Mouse (Mus musculus): Measurements from ENCODE around the gene Zfp131. TPM values are rescaled to one million over a fixed set of nuclear protein-coding genes. Genes with fewer than 3 reads are reported as not detected.

The Zfp131 gene
- polyA plus RNA-seq, 1 experiment from 2014 or later, result 41.7 TPM

DNA sequence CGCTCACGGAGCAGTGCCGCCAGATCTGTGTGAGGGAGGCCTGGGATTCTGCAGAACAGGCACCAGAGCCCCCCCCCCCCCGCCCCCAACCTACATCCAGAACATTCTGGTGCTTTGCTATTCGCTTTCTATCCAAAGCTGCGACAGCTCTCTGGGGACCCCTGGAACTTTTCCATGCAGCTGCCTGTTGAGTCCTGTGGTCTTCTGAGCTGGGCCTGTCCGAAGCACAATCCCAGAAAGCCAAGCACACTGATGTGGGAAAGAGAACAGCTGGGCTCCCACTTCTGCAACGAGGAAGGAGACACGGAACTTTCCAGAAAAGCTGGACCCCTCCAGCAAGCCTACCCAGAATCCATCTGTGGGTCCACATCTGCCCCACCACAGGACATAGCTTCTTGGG lies 19.3 kb upstream of the Zfp131 start:
- ATAC-seq (no peak), DNase-seq (ENCODE audit: low spot score) (no peak)
- Histone ChIP-seq H3K27me3 (replicated peaks; ENCODE audit: control insufficient read depth, insufficient read depth, low read length) (no peaks in the 10 kb centered on the region), H3K9ac (ENCODE audit: low read length) (no peak overlapping the region), H3K4me1 (ENCODE audit: control insufficient read depth, insufficient read depth, low read length) (no peaks in the 10 kb centered on the region), H3K9me3 (replicated peaks; ENCODE audit: control insufficient read depth, low read length) (no peaks in the 10 kb centered on the region), H3K36me3 (ENCODE audit: control insufficient read depth, insufficient read depth, low read length) (no peaks in the 10 kb centered on the region), H3K27ac (ENCODE audit: low read depth, low read length) (no peak overlapping the region), H3K4me2 (ENCODE audit: low read length) (no peak overlapping the region), H3K4me3 (ENCODE audit: low read depth, low read length) (no peak overlapping the region)
- 90% methylated on average over 9 of the region's 9 CpGs for WGBS

DNA sequence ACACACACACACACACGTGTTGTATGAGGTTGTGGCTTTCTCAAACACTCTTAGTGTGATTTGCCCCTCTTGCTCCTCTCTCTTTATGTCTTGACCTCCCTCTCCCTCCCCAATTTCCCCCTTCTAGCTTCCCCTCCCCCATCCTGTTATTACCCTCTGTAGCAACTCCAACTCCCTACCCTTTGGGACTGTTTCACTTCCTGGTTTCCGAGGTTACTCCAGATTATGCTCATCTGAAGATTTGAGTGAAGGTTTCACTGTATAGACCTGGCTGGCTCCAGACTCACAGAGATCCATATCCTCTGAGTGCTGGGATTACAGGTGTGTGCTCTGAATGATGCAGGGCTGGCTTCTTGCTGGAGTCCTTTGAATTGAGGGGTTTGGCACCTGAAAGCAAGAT lies 18.2 kb upstream of the Zfp131 start:
- H3K9ac ChIP-seq (ENCODE audit: low read length), result no peak overlapping the region
- H3K9me3 ChIP-seq (replicated peaks; ENCODE audit: control insufficient read depth, low read length), result no peaks in the 10 kb centered on the region
- no peak overlapping the region for H3K4me2 ChIP-seq (ENCODE audit: low read length)
- H3K36me3 ChIP-seq (ENCODE audit: control insufficient read depth, insufficient read depth, low read length), result no peaks in the 10 kb centered on the region
- no peak for DNase-seq (ENCODE audit: low spot score)
- no peak overlapping the region for H3K4me3 ChIP-seq (ENCODE audit: low read depth, low read length)
- no peaks in the 10 kb centered on the region for H3K4me1 ChIP-seq (ENCODE audit: control insufficient read depth, insufficient read depth, low read length)
- no peak for ATAC-seq
- no peaks in the 10 kb centered on the region for H3K27me3 ChIP-seq (replicated peaks; ENCODE audit: control insufficient read depth, insufficient read depth, low read length)
- WGBS, result 63% methylated on average over 2 of the region's 2 CpGs
- no peak overlapping the region for H3K27ac ChIP-seq (ENCODE audit: low read depth, low read length)

DNA sequence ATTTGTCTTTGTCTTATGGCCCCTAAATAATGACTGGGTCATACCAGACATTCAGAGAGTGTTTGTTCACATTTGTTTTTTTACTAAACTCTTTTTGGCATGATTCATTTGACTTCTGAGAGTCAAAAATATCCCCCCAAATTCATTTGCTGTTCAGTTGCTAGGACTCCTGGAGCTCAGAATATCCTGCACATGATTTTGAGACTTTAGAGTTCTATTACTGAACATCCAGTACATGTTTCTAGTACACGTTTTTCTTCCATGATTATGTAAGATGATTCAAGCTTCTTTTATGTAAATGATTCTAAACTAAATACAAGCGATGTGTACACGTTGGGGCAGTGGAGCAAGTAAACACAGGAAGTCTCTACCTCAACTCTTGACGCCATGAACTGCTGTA lies 7.0 kb upstream of the Zfp131 start:
- H3K27ac ChIP-seq (ENCODE audit: low read depth, low read length), result no peak overlapping the region
- no peak overlapping the region for H3K4me3 ChIP-seq (ENCODE audit: low read depth, low read length)
- ATAC-seq, result no peak
- H3K9ac ChIP-seq (ENCODE audit: low read length), result no peak overlapping the region
- no peaks in the 10 kb centered on the region for H3K27me3 ChIP-seq (replicated peaks; ENCODE audit: control insufficient read depth, insufficient read depth, low read length)
- no peaks in the 10 kb centered on the region for H3K4me1 ChIP-seq (ENCODE audit: control insufficient read depth, insufficient read depth, low read length)
- 72% methylated on average over 4 of the region's 4 CpGs for WGBS
- no peaks in the 10 kb centered on the region for H3K36me3 ChIP-seq (ENCODE audit: control insufficient read depth, insufficient read depth, low read length)
- DNase-seq (ENCODE audit: low spot score), result no peak
- H3K4me2 ChIP-seq (ENCODE audit: low read length), result no peak overlapping the region
- no peaks in the 10 kb centered on the region for H3K9me3 ChIP-seq (replicated peaks; ENCODE audit: control insufficient read depth, low read length)

DNA sequence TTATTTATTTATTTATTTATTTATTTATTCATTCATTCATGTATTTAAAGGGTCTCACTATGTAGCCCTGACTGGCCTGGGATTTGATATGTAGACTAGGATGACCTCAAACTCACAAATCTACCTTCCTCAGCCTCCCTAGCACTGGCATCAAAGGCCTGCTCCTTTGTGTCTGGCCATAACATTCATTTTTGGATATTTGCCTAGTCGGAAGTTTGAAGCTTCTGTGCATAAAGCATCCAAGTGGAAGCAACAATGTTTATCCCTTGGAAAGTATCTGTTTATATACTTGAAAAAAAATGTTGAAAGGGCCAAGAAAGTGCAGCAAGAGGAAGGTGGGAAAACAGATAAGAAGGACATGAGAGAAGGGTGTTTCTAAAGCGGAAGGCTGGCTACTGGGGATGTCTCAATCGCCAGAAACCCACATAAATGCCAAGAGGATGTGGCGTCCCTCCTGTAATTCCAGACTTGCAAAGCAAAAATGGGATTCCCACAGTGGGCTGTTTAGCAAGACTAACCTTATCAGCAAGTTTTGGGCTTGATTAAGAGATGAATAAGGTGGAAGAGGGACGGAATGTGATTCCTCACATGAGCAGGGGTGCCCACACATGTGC lies 2.2 kb upstream of the Zfp131 start:
- Histone ChIP-seq H3K36me3 (ENCODE audit: control insufficient read depth, insufficient read depth, low read length) (peaks cover 10% of the 10 kb centered on the region; the same call in 1 of the 2 replicates), H3K27ac (ENCODE audit: low read depth, low read length) (no peak overlapping the region), H3K9me3 (replicated peaks; ENCODE audit: control insufficient read depth, low read length) (no peaks in the 10 kb centered on the region), H3K4me1 (ENCODE audit: control insufficient read depth, insufficient read depth, low read length) (peaks cover 12% of the 10 kb centered on the region; the same call in 1 of the 2 replicates), H3K9ac (ENCODE audit: low read length) (no peak overlapping the region), H3K27me3 (replicated peaks; ENCODE audit: control insufficient read depth, insufficient read depth, low read length) (no peaks in the 10 kb centered on the region), H3K4me2 (ENCODE audit: low read length) (no peak overlapping the region), H3K4me3 (ENCODE audit: low read depth, low read length) (no peak overlapping the region)
- DNase-seq (ENCODE audit: low spot score), result no peak
- no peak for ATAC-seq
- 81% methylated on average over 5 of the region's 5 CpGs for WGBS

DNA sequence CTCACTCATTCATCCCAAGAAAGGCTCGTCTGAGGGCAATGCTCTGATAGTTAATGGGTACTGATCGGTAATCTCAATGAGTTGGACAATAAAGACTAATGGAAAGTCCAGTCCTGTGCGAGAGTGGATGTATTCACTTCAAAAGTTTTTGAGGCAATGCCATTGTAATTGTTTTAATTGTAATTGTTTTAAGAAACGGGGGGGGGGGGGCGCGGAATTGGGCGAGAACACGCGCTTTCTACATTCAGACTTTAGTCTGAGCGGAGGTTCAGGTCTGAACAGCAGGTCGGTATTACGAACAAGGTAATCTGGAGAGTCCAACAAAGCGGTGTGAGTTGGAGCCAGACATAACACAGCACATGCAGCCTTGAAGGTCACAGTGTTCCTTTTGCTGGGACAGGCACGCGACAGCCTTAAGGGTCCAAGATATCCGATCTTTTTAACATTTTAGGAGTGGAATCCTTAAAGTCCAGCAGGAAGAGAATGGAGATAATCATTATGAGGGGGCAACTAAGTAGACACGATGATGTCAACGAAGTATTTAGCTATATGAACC lies 969 bp upstream of the Zfp131 start:
- DNase-seq (ENCODE audit: low spot score) (peak; percentile 27), ATAC-seq (no peak)
- Histone ChIP-seq H3K4me3 (ENCODE audit: low read depth, low read length) (peak overlapping the region; percentile 83), H3K9me3 (replicated peaks; ENCODE audit: control insufficient read depth, low read length) (no peaks in the 10 kb centered on the region), H3K4me1 (ENCODE audit: control insufficient read depth, insufficient read depth, low read length) (peaks cover 12% of the 10 kb centered on the region; the same call in 1 of the 2 replicates), H3K9ac (ENCODE audit: low read length) (peak overlapping the region; percentile 98), H3K27ac (ENCODE audit: low read depth, low read length) (peak overlapping the region; percentile 96), H3K27me3 (replicated peaks; ENCODE audit: control insufficient read depth, insufficient read depth, low read length) (no peaks in the 10 kb centered on the region), H3K36me3 (ENCODE audit: control insufficient read depth, insufficient read depth, low read length) (peaks cover 20% of the 10 kb centered on the region), H3K4me2 (ENCODE audit: low read length) (peak overlapping the region; percentile 66)
- 4% methylated on average over 18 of the region's 18 CpGs for WGBS

DNA sequence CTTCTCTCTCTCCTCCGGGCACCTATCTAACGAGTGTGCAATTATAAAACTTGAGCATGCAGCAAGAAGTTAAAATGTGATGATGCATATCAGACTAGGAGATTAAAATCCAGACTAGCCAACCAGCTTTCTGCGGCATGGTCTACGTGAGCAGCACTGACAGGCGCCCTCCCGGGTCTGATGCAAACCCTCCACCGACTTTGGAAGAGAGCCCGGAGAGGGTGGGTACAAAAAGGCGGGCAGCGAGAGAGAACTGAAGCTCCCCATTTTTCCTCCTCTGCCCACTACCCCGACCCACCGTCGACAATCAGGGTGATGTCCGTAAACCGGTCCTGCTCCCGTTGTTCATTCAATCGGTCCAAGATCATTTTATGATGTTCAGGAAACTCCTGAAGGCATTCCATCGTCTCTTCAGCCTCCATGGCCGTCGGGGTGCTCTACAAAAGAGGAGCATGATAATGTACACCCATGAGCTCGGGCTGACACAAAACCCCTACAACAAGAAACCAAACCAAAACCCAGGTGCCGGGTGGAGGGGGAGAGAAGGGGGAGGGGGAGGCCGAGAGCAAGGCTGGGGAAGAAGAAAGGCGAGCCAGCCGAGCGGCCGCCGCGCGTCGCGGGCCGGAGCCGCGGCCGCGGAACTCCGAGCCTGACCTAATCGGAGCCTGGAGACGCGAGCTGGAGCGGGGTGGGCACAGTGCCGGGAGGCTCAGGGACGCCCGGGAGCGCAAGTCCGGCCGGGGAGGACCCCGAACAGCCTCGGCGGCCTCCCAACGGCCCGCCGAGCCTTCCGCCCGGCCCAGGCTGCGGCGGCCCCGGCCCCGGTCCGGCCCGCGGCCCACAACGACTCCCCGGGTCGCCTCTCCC lies 605 bp downstream of the Zfp131 start:
- WGBS, result 2% methylated on average over 52 of the region's 66 CpGs
- peaks cover 32% of the 10 kb centered on the region for H3K36me3 ChIP-seq (ENCODE audit: control insufficient read depth, insufficient read depth, low read length)

DNA sequence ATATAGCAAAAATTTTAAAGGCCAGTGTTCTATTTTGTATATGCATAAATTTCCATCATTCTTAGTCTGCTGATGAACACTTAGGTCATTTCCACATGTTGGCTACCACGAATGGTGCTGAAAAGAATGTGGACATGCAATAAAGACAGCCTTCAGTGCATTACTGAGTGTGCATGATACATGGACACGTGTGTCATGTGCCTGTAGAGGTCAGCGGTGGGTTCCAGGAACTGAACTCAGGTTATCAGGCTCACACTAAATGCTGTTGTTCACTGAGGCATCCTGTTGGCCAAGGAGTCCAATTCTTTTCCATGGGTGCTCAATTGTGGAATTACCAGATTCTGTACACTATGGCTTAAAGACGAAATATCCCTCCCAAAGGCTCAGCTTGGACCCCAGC lies 7.1 kb downstream of the Zfp131 start:
- ATAC-seq (no peak), DNase-seq (ENCODE audit: low spot score) (no peak)
- Histone ChIP-seq H3K4me3 (ENCODE audit: low read depth, low read length) (no peak overlapping the region), H3K36me3 (ENCODE audit: control insufficient read depth, insufficient read depth, low read length) (peaks cover 78% of the 10 kb centered on the region), H3K9ac (ENCODE audit: low read length) (no peak overlapping the region), H3K27me3 (replicated peaks; ENCODE audit: control insufficient read depth, insufficient read depth, low read length) (no peaks in the 10 kb centered on the region), H3K9me3 (replicated peaks; ENCODE audit: control insufficient read depth, low read length) (no peaks in the 10 kb centered on the region), H3K27ac (ENCODE audit: low read depth, low read length) (no peak overlapping the region), H3K4me1 (ENCODE audit: control insufficient read depth, insufficient read depth, low read length) (no peaks in the 10 kb centered on the region), H3K4me2 (ENCODE audit: low read length) (no peak overlapping the region)
- WGBS, result 84% methylated on average over 4 of the region's 4 CpGs

More for the DNA sequence above, 605 bp downstream of the Zfp131 start:
- ATAC-seq (peak; percentile 65), DNase-seq (ENCODE audit: low spot score) (peak; percentile 90)
- peak overlapping the region; percentile 98 for H3K9ac ChIP-seq (ENCODE audit: low read length)
- H3K9me3 ChIP-seq (replicated peaks; ENCODE audit: control insufficient read depth, low read length), result no peaks in the 10 kb centered on the region
- peak overlapping the region; percentile 83 for H3K4me3 ChIP-seq (ENCODE audit: low read depth, low read length)
- no peaks in the 10 kb centered on the region for H3K27me3 ChIP-seq (replicated peaks; ENCODE audit: control insufficient read depth, insufficient read depth, low read length)
- peak overlapping the region; percentile 70 for H3K4me2 ChIP-seq (ENCODE audit: low read length)
- peaks cover 12% of the 10 kb centered on the region; the same call in 1 of the 2 replicates for H3K4me1 ChIP-seq (ENCODE audit: control insufficient read depth, insufficient read depth, low read length)
- peak overlapping the region; percentile 96 for H3K27ac ChIP-seq (ENCODE audit: low read depth, low read length)

DNA sequence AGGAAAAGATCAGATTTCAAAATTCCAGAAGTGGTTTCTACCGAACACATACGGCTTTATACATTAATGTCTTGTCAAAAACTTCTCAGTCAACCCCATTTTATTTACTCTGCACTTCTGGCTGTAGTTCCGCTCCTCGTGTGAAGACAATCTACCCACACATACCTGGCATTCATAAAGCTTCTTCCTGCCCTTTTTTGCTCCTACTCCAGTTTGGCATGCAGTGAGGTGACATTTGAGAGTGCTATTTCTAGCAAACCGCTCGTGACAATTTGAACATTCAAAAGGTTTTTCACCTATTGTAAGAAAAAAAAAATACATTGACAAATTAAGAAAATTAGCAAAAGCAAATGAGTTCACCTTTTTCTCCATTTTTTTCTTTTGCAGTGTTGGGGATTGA lies 22.1 kb downstream of the Zfp131 start:
- no peak for DNase-seq (ENCODE audit: low spot score)
- Histone ChIP-seq H3K9ac (ENCODE audit: low read length) (no peak overlapping the region), H3K4me2 (ENCODE audit: low read length) (no peak overlapping the region), H3K4me1 (ENCODE audit: control insufficient read depth, insufficient read depth, low read length) (no peaks in the 10 kb centered on the region), H3K36me3 (ENCODE audit: control insufficient read depth, insufficient read depth, low read length) (peaks cover 84% of the 10 kb centered on the region), H3K9me3 (replicated peaks; ENCODE audit: control insufficient read depth, low read length) (no peaks in the 10 kb centered on the region), H3K4me3 (ENCODE audit: low read depth, low read length) (no peak overlapping the region), H3K27me3 (replicated peaks; ENCODE audit: control insufficient read depth, insufficient read depth, low read length) (no peaks in the 10 kb centered on the region), H3K27ac (ENCODE audit: low read depth, low read length) (no peak overlapping the region)
- 91% methylated on average over 6 of the region's 6 CpGs for WGBS
- ATAC-seq, result no peak

DNA sequence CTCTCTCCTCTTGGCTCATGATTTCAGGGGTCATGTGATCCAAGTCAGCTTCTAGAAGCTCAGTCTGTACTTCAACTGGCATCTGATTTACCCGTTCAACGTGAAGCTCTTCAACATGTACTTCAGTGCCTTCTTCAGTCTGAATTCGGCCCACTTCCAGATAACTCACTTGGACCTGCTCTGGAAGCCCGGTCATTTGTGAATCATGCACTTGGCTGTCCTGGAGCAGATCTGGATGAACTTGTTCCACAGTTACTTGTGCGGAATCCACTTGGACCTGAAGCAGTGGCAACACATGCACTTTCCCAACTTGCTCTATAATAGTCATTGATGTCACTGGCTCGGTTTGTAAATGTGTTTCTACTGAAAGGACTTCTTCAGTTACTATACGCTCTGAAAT lies 24.2 kb downstream of the Zfp131 start:
- Histone ChIP-seq H3K4me3 (ENCODE audit: low read depth, low read length) (no peak overlapping the region), H3K27me3 (replicated peaks; ENCODE audit: control insufficient read depth, insufficient read depth, low read length) (no peaks in the 10 kb centered on the region), H3K36me3 (ENCODE audit: control insufficient read depth, insufficient read depth, low read length) (peaks cover 70% of the 10 kb centered on the region), H3K4me1 (ENCODE audit: control insufficient read depth, insufficient read depth, low read length) (no peaks in the 10 kb centered on the region), H3K9me3 (replicated peaks; ENCODE audit: control insufficient read depth, low read length) (no peaks in the 10 kb centered on the region), H3K9ac (ENCODE audit: low read length) (no peak overlapping the region), H3K4me2 (ENCODE audit: low read length) (no peak overlapping the region), H3K27ac (ENCODE audit: low read depth, low read length) (no peak overlapping the region)
- WGBS, result 93% methylated on average over 7 of the region's 7 CpGs
- no peak for DNase-seq (ENCODE audit: low spot score)
- no peak for ATAC-seq

Data from forebrain, embryonic 14.5 days (tissue).